Mouse (Mus musculus): Measurements from ENCODE around the gene Anks3. TPM values are rescaled to one million over a fixed set of nuclear protein-coding genes. Genes with fewer than 3 reads are reported as not detected.
A peak's percentile ranks its signal among the peaks of the same experiment; 100 is the strongest.

Gene Anks3
- polyA plus RNA-seq, 1 experiment from 2014 or later = 21.6 TPM

GRCm38 (mm10) chr16:4963346-4963745, 659 bp downstream of the Anks3 start:
- peaks cover 3% of the 10 kb centered on the region; the same call in 1 of the 2 replicates for H3K4me1 ChIP-seq (replicated peaks; ENCODE audit: control insufficient read depth, insufficient read depth)
- WGBS = 36% methylated on average over 9 of the region's 9 CpGs
- H3K4me3 ChIP-seq (ENCODE audit: low read depth, low read length) = peak overlapping the region; percentile 89
- DNase-seq (ENCODE audit: low spot score) = no peak
- H3K4me2 ChIP-seq (replicated peaks; ENCODE audit: low read depth) = peak overlapping the region; percentile 85
- no peak for ATAC-seq (ENCODE audit: low FRiP score, low TSS enrichment)
- no peak overlapping the region; the same call in 1 of the 2 replicates for H3K27ac ChIP-seq (replicated peaks)
- H3K27me3 ChIP-seq (ENCODE audit: control insufficient read depth, insufficient read depth, low read length) = no peaks in the 10 kb centered on the region
- TF ChIP-seq EP300 (optimal IDR thresholded peaks at IDR 0.05) = no peak
- TF ChIP-seq CTCF (IDR thresholded peaks at IDR 0.05; ENCODE audit: low read depth) = no peak
- H3K36me3 ChIP-seq (ENCODE audit: control insufficient read depth, insufficient read depth, low read length) = no peaks in the 10 kb centered on the region
- H3K9me3 ChIP-seq (ENCODE audit: control insufficient read depth, low read length) = no peaks in the 10 kb centered on the region
- peak overlapping the region; percentile 86 for H3K9ac ChIP-seq (ENCODE audit: low read length)

GRCm38 (mm10) chr16:4960260-4960659, 3.7 kb downstream of the Anks3 start:
- Histone ChIP-seq H3K27me3 (ENCODE audit: control insufficient read depth, insufficient read depth, low read length) (no peaks in the 10 kb centered on the region), H3K27ac (replicated peaks) (no peak overlapping the region), H3K4me2 (replicated peaks; ENCODE audit: low read depth) (no peak overlapping the region), H3K4me3 (ENCODE audit: low read depth, low read length) (no peak overlapping the region), H3K36me3 (ENCODE audit: control insufficient read depth, insufficient read depth, low read length) (peaks cover 7% of the 10 kb centered on the region; the same call in 1 of the 2 replicates), H3K9ac (ENCODE audit: low read length) (no peak overlapping the region), H3K9me3 (ENCODE audit: control insufficient read depth, low read length) (no peaks in the 10 kb centered on the region), H3K4me1 (replicated peaks; ENCODE audit: control insufficient read depth, insufficient read depth) (peaks cover 3% of the 10 kb centered on the region; the same call in 1 of the 2 replicates)
- ATAC-seq (ENCODE audit: low FRiP score, low TSS enrichment) = no peak
- WGBS = 88% methylated on average over 8 of the region's 8 CpGs
- no peak for TF ChIP-seq EP300 (optimal IDR thresholded peaks at IDR 0.05)
- no peak for TF ChIP-seq CTCF (IDR thresholded peaks at IDR 0.05; ENCODE audit: low read depth)
- DNase-seq (ENCODE audit: low spot score) = no peak

GRCm38 (mm10) chr16:4957446-4957845, 6.6 kb downstream of the Anks3 start:
- ATAC-seq (ENCODE audit: low FRiP score, low TSS enrichment) (no peak), DNase-seq (ENCODE audit: low spot score) (no peak)
- Histone ChIP-seq H3K27ac (replicated peaks) (no peak overlapping the region), H3K27me3 (ENCODE audit: control insufficient read depth, insufficient read depth, low read length) (no peaks in the 10 kb centered on the region), H3K36me3 (ENCODE audit: control insufficient read depth, insufficient read depth, low read length) (peaks cover 13% of the 10 kb centered on the region; the same call in 1 of the 2 replicates), H3K9ac (ENCODE audit: low read length) (no peak overlapping the region), H3K4me2 (replicated peaks; ENCODE audit: low read depth) (no peak overlapping the region), H3K9me3 (ENCODE audit: control insufficient read depth, low read length) (no peaks in the 10 kb centered on the region), H3K4me1 (replicated peaks; ENCODE audit: control insufficient read depth, insufficient read depth) (no peaks in the 10 kb centered on the region), H3K4me3 (ENCODE audit: low read depth, low read length) (no peak overlapping the region)
- TF ChIP-seq CTCF (IDR thresholded peaks at IDR 0.05; ENCODE audit: low read depth) = no peak
- no peak for TF ChIP-seq EP300 (optimal IDR thresholded peaks at IDR 0.05)
- WGBS = 96% methylated on average over 3 of the region's 3 CpGs

GRCm38 (mm10) chr16:4956609-4957008, 7.4 kb downstream of the Anks3 start:
- no peak overlapping the region for H3K4me2 ChIP-seq (replicated peaks; ENCODE audit: low read depth)
- TF ChIP-seq CTCF (IDR thresholded peaks at IDR 0.05; ENCODE audit: low read depth) (no peak), EP300 (optimal IDR thresholded peaks at IDR 0.05) (no peak)
- H3K4me1 ChIP-seq (replicated peaks; ENCODE audit: control insufficient read depth, insufficient read depth) = no peaks in the 10 kb centered on the region
- peaks cover 16% of the 10 kb centered on the region; the same call in 1 of the 2 replicates for H3K36me3 ChIP-seq (ENCODE audit: control insufficient read depth, insufficient read depth, low read length)
- ATAC-seq (ENCODE audit: low FRiP score, low TSS enrichment) (no peak), DNase-seq (ENCODE audit: low spot score) (no peak)
- WGBS = 95% methylated on average over 3 of the region's 3 CpGs
- no peaks in the 10 kb centered on the region for H3K9me3 ChIP-seq (ENCODE audit: control insufficient read depth, low read length)
- H3K27me3 ChIP-seq (ENCODE audit: control insufficient read depth, insufficient read depth, low read length) = no peaks in the 10 kb centered on the region
- H3K9ac ChIP-seq (ENCODE audit: low read length) = no peak overlapping the region
- no peak overlapping the region for H3K27ac ChIP-seq (replicated peaks)
- H3K4me3 ChIP-seq (ENCODE audit: low read depth, low read length) = no peak overlapping the region

GRCm38 (mm10) chr16:4947378-4947777, 16.6 kb downstream of the Anks3 start:
- DNase-seq (ENCODE audit: low spot score) (no peak), ATAC-seq (ENCODE audit: low FRiP score, low TSS enrichment) (no peak)
- H3K27ac ChIP-seq (replicated peaks) = no peak overlapping the region
- no peaks in the 10 kb centered on the region for H3K27me3 ChIP-seq (ENCODE audit: control insufficient read depth, insufficient read depth, low read length)
- 86% methylated on average over 4 of the region's 4 CpGs for WGBS
- peaks cover 42% of the 10 kb centered on the region for H3K36me3 ChIP-seq (ENCODE audit: control insufficient read depth, insufficient read depth, low read length)
- H3K9ac ChIP-seq (ENCODE audit: low read length) = no peak overlapping the region
- H3K4me1 ChIP-seq (replicated peaks; ENCODE audit: control insufficient read depth, insufficient read depth) = no peaks in the 10 kb centered on the region
- no peak overlapping the region for H3K4me3 ChIP-seq (ENCODE audit: low read depth, low read length)
- H3K9me3 ChIP-seq (ENCODE audit: control insufficient read depth, low read length) = no peaks in the 10 kb centered on the region
- no peak overlapping the region for H3K4me2 ChIP-seq (replicated peaks; ENCODE audit: low read depth)
- no peak for TF ChIP-seq CTCF (IDR thresholded peaks at IDR 0.05; ENCODE audit: low read depth)
- TF ChIP-seq EP300 (optimal IDR thresholded peaks at IDR 0.05) = no peak

- 84% methylated on average over 3 of the region's 3 CpGs for WGBS
Measured at GRCm38 (mm10) chr16:4946155-4946554, 17.9 kb downstream of the Anks3 start.

More at GRCm38 (mm10) chr16:4946155-4946554, 17.9 kb downstream of the Anks3 start:
- Histone ChIP-seq H3K27me3 (ENCODE audit: control insufficient read depth, insufficient read depth, low read length) (no peaks in the 10 kb centered on the region), H3K4me2 (replicated peaks; ENCODE audit: low read depth) (no peak overlapping the region), H3K9me3 (ENCODE audit: control insufficient read depth, low read length) (no peaks in the 10 kb centered on the region), H3K4me1 (replicated peaks; ENCODE audit: control insufficient read depth, insufficient read depth) (no peaks in the 10 kb centered on the region), H3K9ac (ENCODE audit: low read length) (no peak overlapping the region), H3K4me3 (ENCODE audit: low read depth, low read length) (no peak overlapping the region), H3K36me3 (ENCODE audit: control insufficient read depth, insufficient read depth, low read length) (peaks cover 41% of the 10 kb centered on the region), H3K27ac (replicated peaks) (no peak overlapping the region)
- DNase-seq (ENCODE audit: low spot score) = no peak
- no peak for ATAC-seq (ENCODE audit: low FRiP score, low TSS enrichment)
- TF ChIP-seq EP300 (optimal IDR thresholded peaks at IDR 0.05) = no peak
- TF ChIP-seq CTCF (IDR thresholded peaks at IDR 0.05; ENCODE audit: low read depth) = no peak

Measured in stomach, postnatal 0 days (tissue).